Mouse (Mus musculus) limb, embryonic 13.5 days (tissue): ENCODE results near the gene Chit1. TPM values are rescaled to one million over a fixed set of nuclear protein-coding genes. Genes with fewer than 3 reads are reported as not detected.
A peak's percentile ranks its signal among the peaks of the same experiment; 100 is the strongest.

ENCODE experiments used
- ATAC-seq: fragments of 200-750 bp; cut with Nextera tagmentation; 2 replicates; pipeline ENCODE4 v1.8.0; 2017; ENCODE audit warnings: low read depth, moderate number of reproducible peaks, moderate TSS enrichment; ENCODE audit not compliant: low FRiP score
- H3K27ac ChIP-seq: fragments of 300-500 bp; sonication (generic); 2 replicates; pipeline ENCODE4 v1.5.1; 2015; ENCODE audit warnings: inconsistent platforms, mild to moderate bottlenecking, moderate library complexity
- H3K27me3 ChIP-seq: fragments of 300-500 bp; sonication (generic); 2 replicates; pipeline ENCODE4 v1.6.1; 2015; ENCODE audit warnings: mild to moderate bottlenecking, inconsistent platforms
- H3K36me3 ChIP-seq: fragments of 300-500 bp; sonication (generic); 2 replicates; pipeline ENCODE4 v1.6.1; 2015; ENCODE audit warnings: inconsistent platforms, mild to moderate bottlenecking, moderate library complexity
- H3K4me1 ChIP-seq: fragments of 300-500 bp; sonication (generic); 2 replicates; pipeline ENCODE4 v1.6.1; 2015; ENCODE audit warnings: inconsistent platforms
- H3K4me2 ChIP-seq: fragments of 300-500 bp; sonication (generic); replicated peaks from 2 replicates; pipeline ENCODE4 v1.6.1; 2015; ENCODE audit warnings: inconsistent platforms, mild to moderate bottlenecking, moderate library complexity
- H3K4me3 ChIP-seq: fragments of 300-500 bp; sonication (generic); 2 replicates; pipeline ENCODE4 v1.5.1; 2015; ENCODE audit warnings: moderate library complexity, mild to moderate bottlenecking, inconsistent platforms
- H3K9ac ChIP-seq: fragments of 300-500 bp; sonication (generic); 2 replicates; pipeline ENCODE4 v1.6.1; 2015; ENCODE audit warnings: mild to moderate bottlenecking, inconsistent platforms
- H3K9me3 ChIP-seq: fragments of 300-500 bp; sonication (generic); 2 replicates; pipeline ENCODE4 v1.6.1; 2016; ENCODE audit warnings: inconsistent platforms
- WGBS: fragments of 180-500 bp; shearing (Covaris S2); methylation state at CpG from one replicate; pipeline ENCODE4 v1.1.7; 2015; 5-methylcytosine and 5-hydroxymethylcytosine counted together
- polyA plus RNA-seq: library from polyadenylated mRNA; unstranded; fragments of >200 nt; fragmentation: Nextera tagmentation; extraction: Ambion mirVana; gene quantifications from 2 replicates; pipeline ENCODE4 v1.2.1, GENCODE M21; 2015

Chit1 gene
- polyA plus RNA-seq, 1 experiment from 2014 or later = 0.17 TPM

GRCm38 (mm10) chr1:134095033-134095612, 15.9 kb upstream of the Chit1 start:
- peaks cover 61% of the 10 kb centered on the region for H3K4me1 ChIP-seq
- no peaks in the 10 kb centered on the region for H3K9me3 ChIP-seq
- H3K9ac ChIP-seq = no peak overlapping the region
- H3K36me3 ChIP-seq = no peaks in the 10 kb centered on the region
- ATAC-seq = no peak
- H3K4me2 ChIP-seq = no peak overlapping the region
- WGBS = 66% methylated on average over 7 of the region's 7 CpGs
- no peak overlapping the region for H3K4me3 ChIP-seq
- H3K27ac ChIP-seq = no peak overlapping the region
- H3K27me3 ChIP-seq = no peaks in the 10 kb centered on the region

- Histone ChIP-seq H3K9ac (no peak overlapping the region), H3K4me1 (peaks cover 64% of the 10 kb centered on the region), H3K27ac (peak overlapping the region; percentile 76; the same call in 1 of the 2 replicates)
Observed at GRCm38 (mm10) chr1:134095721-134096120, 15.3 kb upstream of the Chit1 start.

GRCm38 (mm10) chr1:134096264-134096934, 14.6 kb upstream of the Chit1 start:
- peak overlapping the region; percentile 30; the same call in 1 of the 2 replicates for H3K4me2 ChIP-seq
- no peaks in the 10 kb centered on the region for H3K27me3 ChIP-seq
- peaks cover 64% of the 10 kb centered on the region for H3K4me1 ChIP-seq
- no peak overlapping the region for H3K4me3 ChIP-seq
- no peak overlapping the region for H3K9ac ChIP-seq
- ATAC-seq = no peak; the same call in 1 of the 2 replicates
- H3K27ac ChIP-seq = peak overlapping the region; percentile 76
- WGBS = 56% methylated on average over 14 of the region's 14 CpGs
- H3K36me3 ChIP-seq = no peaks in the 10 kb centered on the region
- no peaks in the 10 kb centered on the region for H3K9me3 ChIP-seq

More at GRCm38 (mm10) chr1:134095721-134096120, 15.3 kb upstream of the Chit1 start:
- ATAC-seq = no peak
- Histone ChIP-seq H3K27me3 (no peaks in the 10 kb centered on the region), H3K4me3 (no peak overlapping the region), H3K9me3 (no peaks in the 10 kb centered on the region), H3K36me3 (no peaks in the 10 kb centered on the region), H3K4me2 (no peak overlapping the region)
- WGBS = 83% methylated on average over 4 of the region's 4 CpGs

GRCm38 (mm10) chr1:134097080-134097855, 13.8 kb upstream of the Chit1 start:
- Histone ChIP-seq H3K36me3 (no peaks in the 10 kb centered on the region), H3K4me2 (no peak overlapping the region), H3K27ac (no peak overlapping the region), H3K9ac (no peak overlapping the region), H3K9me3 (no peaks in the 10 kb centered on the region), H3K27me3 (no peaks in the 10 kb centered on the region), H3K4me1 (peaks cover 61% of the 10 kb centered on the region), H3K4me3 (no peak overlapping the region)
- 92% methylated on average over 7 of the region's 7 CpGs for WGBS
- no peak for ATAC-seq

GRCm38 (mm10) chr1:134097956-134098725, 12.9 kb upstream of the Chit1 start:
- Histone ChIP-seq H3K9me3 (no peaks in the 10 kb centered on the region), H3K4me2 (peak overlapping the region; percentile 75), H3K27me3 (no peaks in the 10 kb centered on the region), H3K4me3 (peak overlapping the region; percentile 47; the same call in 1 of the 2 replicates), H3K9ac (no peak overlapping the region), H3K36me3 (no peaks in the 10 kb centered on the region), H3K4me1 (peaks cover 55% of the 10 kb centered on the region), H3K27ac (peak overlapping the region; percentile 86)
- WGBS = 54% methylated on average over 13 of the region's 13 CpGs
- no peak for ATAC-seq

- Histone ChIP-seq H3K36me3 (no peaks in the 10 kb centered on the region), H3K4me2 (peak overlapping the region; percentile 75), H3K9ac (peak overlapping the region; percentile 62), H3K4me1 (peaks cover 51% of the 10 kb centered on the region), H3K4me3 (peak overlapping the region; percentile 47), H3K27me3 (no peaks in the 10 kb centered on the region), H3K9me3 (no peaks in the 10 kb centered on the region), H3K27ac (peak overlapping the region; percentile 86)
- 5% methylated on average over 17 of the region's 17 CpGs for WGBS
- ATAC-seq = peak; percentile 87
Observed at GRCm38 (mm10) chr1:134098726-134099515, 12.1 kb upstream of the Chit1 start.

- Histone ChIP-seq H3K27ac (peak overlapping the region; percentile 86), H3K4me1 (peaks cover 48% of the 10 kb centered on the region), H3K27me3 (no peaks in the 10 kb centered on the region), H3K9ac (peak overlapping the region; percentile 62), H3K4me2 (peak overlapping the region; percentile 75), H3K9me3 (no peaks in the 10 kb centered on the region), H3K4me3 (peak overlapping the region; percentile 47), H3K36me3 (no peaks in the 10 kb centered on the region)
- no peak for ATAC-seq
- 19% methylated on average over 12 of the region's 12 CpGs for WGBS
Observed at GRCm38 (mm10) chr1:134099516-134100235, 11.4 kb upstream of the Chit1 start.

- H3K27me3 ChIP-seq = no peaks in the 10 kb centered on the region
- WGBS = 81% methylated on average over 5 of the region's 5 CpGs
- H3K4me3 ChIP-seq = no peak overlapping the region
- H3K36me3 ChIP-seq = no peaks in the 10 kb centered on the region
- H3K4me1 ChIP-seq = peaks cover 44% of the 10 kb centered on the region
- H3K9me3 ChIP-seq = no peaks in the 10 kb centered on the region
- no peak overlapping the region for H3K9ac ChIP-seq
- no peak overlapping the region for H3K4me2 ChIP-seq
- no peak for ATAC-seq
- H3K27ac ChIP-seq = peak overlapping the region; percentile 39; the same call in 1 of the 2 replicates
Observed at GRCm38 (mm10) chr1:134100401-134100800, 10.6 kb upstream of the Chit1 start.

GRCm38 (mm10) chr1:134100928-134101327, 10.1 kb upstream of the Chit1 start:
- Histone ChIP-seq H3K36me3 (no peaks in the 10 kb centered on the region), H3K27me3 (no peaks in the 10 kb centered on the region), H3K4me2 (no peak overlapping the region), H3K4me1 (peaks cover 39% of the 10 kb centered on the region), H3K9ac (no peak overlapping the region), H3K27ac (no peak overlapping the region; the same call in 1 of the 2 replicates), H3K9me3 (no peaks in the 10 kb centered on the region), H3K4me3 (no peak overlapping the region)
- WGBS = 72% methylated on average over 4 of the region's 4 CpGs
- ATAC-seq = no peak

- H3K36me3 ChIP-seq = no peaks in the 10 kb centered on the region
- H3K27me3 ChIP-seq = no peaks in the 10 kb centered on the region
- H3K4me2 ChIP-seq = no peak overlapping the region
- no peak overlapping the region for H3K4me3 ChIP-seq
- peaks cover 32% of the 10 kb centered on the region for H3K4me1 ChIP-seq
- H3K9ac ChIP-seq = no peak overlapping the region
- WGBS = 66% methylated on average over 3 of the region's 3 CpGs
- ATAC-seq = no peak
- no peak overlapping the region for H3K27ac ChIP-seq
- H3K9me3 ChIP-seq = no peaks in the 10 kb centered on the region
Observed at GRCm38 (mm10) chr1:134101593-134101992, 9.4 kb upstream of the Chit1 start.
